Comparison of ENCODE assay signal across 15 mouse cellular contexts in the genomic region with DNA sequence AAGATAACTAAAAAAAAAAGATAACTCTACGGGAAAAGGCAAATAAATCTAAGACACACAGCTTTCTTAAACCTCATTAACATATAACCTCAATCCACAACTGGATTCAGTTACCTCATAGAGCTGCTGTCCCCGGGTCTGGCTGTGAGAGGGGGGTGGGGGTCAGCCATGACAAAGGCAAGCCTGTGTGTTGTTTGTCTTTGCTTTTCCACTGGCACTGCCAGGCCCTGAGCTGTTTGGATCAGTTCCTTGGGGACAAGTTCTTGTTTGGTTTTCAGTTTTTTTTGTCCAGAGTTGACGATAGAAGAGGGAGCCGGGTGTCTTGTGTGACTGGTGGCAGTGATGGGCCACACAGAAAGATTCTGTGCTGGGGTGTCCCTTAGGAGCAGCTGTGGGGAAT. TPM values are rescaled to one million over a fixed set of nuclear protein-coding genes. Genes with fewer than 3 reads are reported as not detected.
DNase-seq lines count a peak whose midpoint lies in the region; ATAC-seq and TF ChIP-seq lines count a peak whose summit lies in the region.
"Had no signal": no experiment of that assay in that cellular context is flagged by ENCODE, and none has a peak within 500 bp of the region (broad histone marks: within the 10 kb centered on the region; RNA-seq: fewer than 3 reads in every experiment).

No protein-coding gene starts in this region.

- H3K4me2 ChIP-seq in hindbrain, postnatal 0 days (ENCODE audit: low read depth, low read length): no peak overlapping the region
- H3K4me2 ChIP-seq in hindbrain, embryonic 13.5 days: no peak overlapping the region
- H3K4me2 ChIP-seq in neural tube, embryonic 15.5 days: no peak overlapping the region
- H3K4me2 ChIP-seq: liver, embryonic 12.5 days; neural tube, embryonic 12.5 days had no signal

- H3K27me3 ChIP-seq in hindbrain, postnatal 0 days (ENCODE audit: insufficient read depth, low read length): no peaks in the 10 kb centered on the region
- H3K27me3 ChIP-seq in hindbrain, embryonic 13.5 days: no peaks in the 10 kb centered on the region
- no peaks in the 10 kb centered on the region for H3K27me3 ChIP-seq in neural tube, embryonic 15.5 days (replicated peaks)
- H3K27me3 ChIP-seq: liver, embryonic 12.5 days; neural tube, embryonic 12.5 days had no signal

- 28% methylated on average over 4 of the region's 4 CpGs for WGBS in hindbrain, postnatal 0 days
- WGBS in hindbrain, embryonic 13.5 days: 23% methylated on average over 4 of the region's 4 CpGs
- WGBS in neural tube, embryonic 15.5 days: 39% methylated on average over 4 of the region's 4 CpGs

- H3K4me3 ChIP-seq in hindbrain, postnatal 0 days (ENCODE audit: low read length): no peak overlapping the region
- H3K4me3 ChIP-seq in hindbrain, embryonic 13.5 days: no peak overlapping the region
- no peak overlapping the region for H3K4me3 ChIP-seq in cortical plate, adult 2 months (ENCODE audit: insufficient read depth, low read length)
- no peak overlapping the region for H3K4me3 ChIP-seq in neural tube, embryonic 15.5 days (replicated peaks)
- H3K4me3 ChIP-seq: liver, embryonic 12.5 days; neural tube, embryonic 12.5 days had no signal

- peaks cover 5% of the 10 kb centered on the region; the same call in 1 of the 2 replicates for H3K4me1 ChIP-seq in hindbrain, postnatal 0 days (ENCODE audit: insufficient read depth, low read length)
- peaks cover 10% of the 10 kb centered on the region for H3K4me1 ChIP-seq in hindbrain, embryonic 13.5 days (replicated peaks)
- peaks cover 3% of the 10 kb centered on the region for H3K4me1 ChIP-seq in cortical plate, adult 2 months (ENCODE audit: control insufficient read depth, insufficient read depth, low read length)
- H3K4me1 ChIP-seq in neural tube, embryonic 15.5 days: peaks cover 13% of the 10 kb centered on the region; the same call in 1 of the 2 replicates

- no peak for TF ChIP-seq CTCF in hindbrain, postnatal 0 days (IDR thresholded peaks at IDR 0.05; ENCODE audit: low read depth)
- no peak for TF ChIP-seq CTCF in cortical plate, adult 2 months (IDR thresholded peaks at IDR 0.05; ENCODE audit: extremely low read depth, insufficient read depth, low read length)

- no peaks in the 10 kb centered on the region for H3K9me3 ChIP-seq in hindbrain, postnatal 0 days (ENCODE audit: low read length)
- no peaks in the 10 kb centered on the region for H3K9me3 ChIP-seq in hindbrain, embryonic 13.5 days
- H3K9me3 ChIP-seq in neural tube, embryonic 15.5 days (replicated peaks): no peaks in the 10 kb centered on the region
- H3K9me3 ChIP-seq: liver, embryonic 12.5 days had no signal

- H3K9ac ChIP-seq in hindbrain, postnatal 0 days (replicated peaks; ENCODE audit: low read length): no peak overlapping the region
- H3K9ac ChIP-seq in hindbrain, embryonic 13.5 days: no peak overlapping the region
- H3K9ac ChIP-seq in neural tube, embryonic 15.5 days (replicated peaks): no peak overlapping the region
- H3K9ac ChIP-seq: liver, embryonic 12.5 days; neural tube, embryonic 12.5 days had no signal

- TF ChIP-seq POLR2A in cortical plate, adult 2 months (IDR thresholded peaks at IDR 0.05; ENCODE audit: extremely low read depth, insufficient read depth, low read length): no peak

- no peaks in the 10 kb centered on the region for H3K36me3 ChIP-seq in hindbrain, postnatal 0 days (ENCODE audit: insufficient read depth, low read length)
- no peaks in the 10 kb centered on the region for H3K36me3 ChIP-seq in hindbrain, embryonic 13.5 days
- no peaks in the 10 kb centered on the region for H3K36me3 ChIP-seq in neural tube, embryonic 15.5 days
- H3K36me3 ChIP-seq: liver, embryonic 12.5 days; neural tube, embryonic 12.5 days had no signal

- peak; percentile 77 for ATAC-seq in hindbrain, postnatal 0 days
- no peak for ATAC-seq in hindbrain, embryonic 13.5 days (ENCODE audit: low FRiP score)
- ATAC-seq in neural tube, embryonic 15.5 days (ENCODE audit: low FRiP score): no peak
- ATAC-seq: intestine, postnatal 0 days; liver, embryonic 12.5 days had no signal

- no peak overlapping the region; the same call in 1 of the 2 replicates for H3K27ac ChIP-seq in hindbrain, postnatal 0 days
- H3K27ac ChIP-seq in hindbrain, embryonic 13.5 days: no peak overlapping the region
- peak overlapping the region; percentile 98 for H3K27ac ChIP-seq in cortical plate, adult 2 months (ENCODE audit: insufficient read depth, low read length)
- H3K27ac ChIP-seq in neural tube, embryonic 15.5 days (replicated peaks): no peak overlapping the region
- H3K27ac ChIP-seq: liver, embryonic 12.5 days; neural tube, embryonic 12.5 days had no signal

- peak; percentile 54 for DNase-seq in hindbrain, postnatal 0 days (ENCODE audit: low spot score)
- DNase-seq in retina, postnatal 1 day: peak; percentile 32
- DNase-seq in retina, embryonic 14.5 days (ENCODE audit: low spot score): no peak
- peak; percentile 57 to 62 for DNase-seq in layer of hippocampus, postnatal 36 days
- DNase-seq: gastrocnemius, postnatal 36 days had no signal

RNA-seq across cellular contexts. Expression of gene Slc22a16, which starts 53.7 kb away (rescaled TPM):
- total RNA-seq in hindbrain, postnatal 0 days (2014; rRNA removed): not detected in 2 replicates
- not detected in 2 replicates for polyA plus RNA-seq in hindbrain, postnatal 0 days (2015; fragmentation: Nextera tagmentation; extraction: Ambion mirVana)
- not detected in 2 replicates for polyA plus RNA-seq in hindbrain, embryonic 13.5 days (2015; fragmentation: Nextera tagmentation; extraction: Ambion mirVana)
- not detected in 2 replicates for polyA plus RNA-seq in cortical plate, adult 2 months (2012; rRNA removed)
- not detected for total RNA-seq in layer of hippocampus, postnatal 36 days (2021)
- not detected in 2 replicates for polyA plus RNA-seq in neural tube, embryonic 15.5 days (2015; fragmentation: Nextera tagmentation; extraction: Ambion mirVana)
- total RNA-seq: gastrocnemius, postnatal 36 days; layer of hippocampus, postnatal 10 days had no signal
- polyA plus RNA-seq: heart, postnatal 0 days; intestine, postnatal 0 days; liver, embryonic 12.5 days; neural tube, embryonic 12.5 days; small intestine, adult 2 months; thymus, postnatal 0 days had no signal
